Mouse (Mus musculus) embryonic facial prominence, embryonic 12.5 days (tissue): ENCODE measurements around the gene Taf9. TPM values are rescaled to one million over a fixed set of nuclear protein-coding genes. Genes with fewer than 3 reads are reported as not detected.
A peak's percentile ranks its signal among the peaks of the same experiment; 100 is the strongest.

ENCODE experiments used
- ATAC-seq: fragments of 200-750 bp; cut with Nextera tagmentation; 2 replicates; pipeline ENCODE4 v1.8.0; 2017; ENCODE audit not compliant: insufficient number of reproducible peaks, insufficient read depth, low FRiP score, low TSS enrichment
- H3K27ac ChIP-seq: fragments of 300-500 bp; sonication (generic); 2 replicates; pipeline ENCODE4 v1.5.1; 2016; ENCODE audit warnings: mild to moderate bottlenecking
- H3K27me3 ChIP-seq: fragments of 300-500 bp; sonication (generic); 2 replicates; pipeline ENCODE4 v1.6.1; 2016; ENCODE audit warnings: mild to moderate bottlenecking, moderate library complexity
- H3K36me3 ChIP-seq: fragments of 300-500 bp; sonication (generic); 2 replicates; pipeline ENCODE4 v1.6.1; 2016; ENCODE audit warnings: mild to moderate bottlenecking
- H3K4me1 ChIP-seq: fragments of 300-500 bp; sonication (generic); 2 replicates; pipeline ENCODE4 v1.6.1; 2016
- H3K4me2 ChIP-seq: fragments of 300-500 bp; sonication (generic); replicated peaks from 2 replicates; pipeline ENCODE4 v1.6.1; 2016; ENCODE audit warnings: mild to moderate bottlenecking, moderate library complexity
- H3K4me3 ChIP-seq: fragments of 300-500 bp; sonication (generic); 2 replicates; pipeline ENCODE4 v1.5.1; 2016; ENCODE audit warnings: mild to moderate bottlenecking
- H3K9ac ChIP-seq: fragments of 300-500 bp; sonication (generic); 2 replicates; pipeline ENCODE4 v1.6.1; 2016; ENCODE audit warnings: mild to moderate bottlenecking, moderate library complexity
- H3K9me3 ChIP-seq: fragments of 300-500 bp; sonication (generic); 2 replicates; pipeline ENCODE4 v1.6.1; 2016; ENCODE audit warnings: mild to moderate bottlenecking, moderate library complexity
- whole genome bisulfite sequencing: fragments of 180-500 bp; shearing (Covaris S2); methylation state at CpG from one replicate; pipeline ENCODE4 v1.1.7; 2016; 5-methylcytosine and 5-hydroxymethylcytosine counted together
- polyA plus RNA-seq: library from polyadenylated mRNA; unstranded; fragments of >200 nt; fragmentation: Nextera tagmentation; extraction: Ambion mirVana; gene quantifications from 2 replicates; pipeline ENCODE4 v1.2.1, GENCODE M21; 2016

Gene Taf9
- polyA plus RNA-seq: 17.3 and 19.7 TPM in 2 replicates

DNA sequence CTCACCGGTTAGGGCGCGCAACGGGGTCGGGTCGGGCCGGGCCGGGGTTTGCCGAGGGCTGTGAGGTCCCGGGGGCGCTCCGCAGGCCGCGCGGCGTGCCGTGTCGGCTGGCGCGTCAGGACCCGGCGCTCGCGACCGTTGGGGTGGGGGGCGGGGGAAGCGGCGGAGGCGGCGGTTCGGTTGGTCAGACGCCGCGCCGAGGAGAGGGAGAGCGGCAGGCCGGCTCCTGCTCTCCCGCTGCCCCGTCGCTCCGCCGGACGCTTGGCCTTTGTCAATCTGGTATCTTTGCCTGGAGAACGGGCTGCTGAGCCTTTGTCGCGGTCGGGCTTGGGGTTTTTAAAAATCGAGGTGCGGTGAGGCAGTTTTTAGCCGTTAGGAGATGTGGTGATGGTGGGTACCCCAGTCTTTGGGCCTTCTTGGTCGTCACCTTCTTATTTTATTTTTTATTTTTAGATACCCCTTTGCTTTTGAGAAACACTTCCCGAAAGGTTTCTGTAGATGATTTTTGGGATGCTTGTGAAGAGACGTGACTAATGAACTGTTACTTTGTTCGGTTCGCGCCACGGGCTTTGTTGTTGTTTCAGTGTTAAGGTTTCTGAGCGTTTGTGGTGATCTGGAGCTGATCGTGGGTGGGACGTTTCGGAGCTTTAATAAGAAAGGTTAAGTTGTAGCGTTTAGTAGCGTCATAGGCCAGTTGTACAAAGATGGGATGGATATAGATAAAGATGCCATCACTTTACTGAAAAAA, at the start of gene Taf9:
TSS of gene Taf9 (plus strand) at position 141 of the 748 bp plus-strand sequence.
- no peak; the same call in 1 of the 2 replicates for ATAC-seq
- Histone ChIP-seq H3K4me1 (peaks cover 7% of the 10 kb centered on the region), H3K9me3 (no peaks in the 10 kb centered on the region), H3K27me3 (no peaks in the 10 kb centered on the region), H3K36me3 (peaks cover 9% of the 10 kb centered on the region; the same call in 1 of the 2 replicates), H3K27ac (peak within 1 kb of the TSS; percentile 90), H3K9ac (peak within 1 kb of the TSS; percentile 94), H3K4me2 (peak within 1 kb of the TSS; percentile 89), H3K4me3 (peak within 1 kb of the TSS; percentile 88)
- WGBS: under 1% methylated on average over 62 of the region's 63 CpGs

DNA sequence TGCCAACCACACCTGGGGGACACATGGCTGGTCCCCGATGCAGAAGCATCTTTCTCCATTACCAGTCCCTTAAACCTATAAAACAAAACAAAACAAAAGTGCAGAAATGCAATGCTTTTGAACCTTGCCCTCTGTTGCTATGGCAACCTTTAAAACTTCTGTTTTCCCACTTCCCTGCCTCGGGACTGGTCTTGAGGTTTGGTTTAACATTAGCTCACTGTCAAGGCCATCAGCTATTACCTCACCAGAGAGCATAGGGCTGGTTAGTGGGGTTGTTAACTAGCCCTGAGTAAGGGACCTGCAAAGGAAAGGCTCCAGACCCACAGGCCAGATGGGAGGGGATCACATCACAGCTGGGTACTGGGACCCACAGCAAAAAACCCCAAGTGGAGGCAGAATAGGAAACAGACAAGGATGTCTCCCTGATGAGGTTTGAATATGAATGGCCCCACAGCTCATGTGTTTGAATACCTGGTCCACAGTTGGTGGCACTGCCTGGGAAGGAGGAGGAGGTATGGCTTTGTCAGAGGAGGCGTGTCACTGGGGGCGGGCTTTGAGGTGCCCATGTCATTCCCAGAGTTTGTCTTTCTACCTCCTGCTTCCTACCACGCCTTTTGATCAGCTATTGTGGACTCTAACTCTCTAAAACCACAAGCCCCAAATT, 49.0 kb upstream of the Taf9 start:
- WGBS: 64% methylated on average over 5 of the region's 5 CpGs
- no peak for ATAC-seq
- no peaks in the 10 kb centered on the region for H3K4me1 ChIP-seq
- no peak overlapping the region for H3K4me3 ChIP-seq
- no peaks in the 10 kb centered on the region for H3K9me3 ChIP-seq
- no peak overlapping the region for H3K4me2 ChIP-seq
- H3K27me3 ChIP-seq: no peaks in the 10 kb centered on the region
- no peak overlapping the region for H3K27ac ChIP-seq
- H3K9ac ChIP-seq: no peak overlapping the region
- no peaks in the 10 kb centered on the region for H3K36me3 ChIP-seq

DNA sequence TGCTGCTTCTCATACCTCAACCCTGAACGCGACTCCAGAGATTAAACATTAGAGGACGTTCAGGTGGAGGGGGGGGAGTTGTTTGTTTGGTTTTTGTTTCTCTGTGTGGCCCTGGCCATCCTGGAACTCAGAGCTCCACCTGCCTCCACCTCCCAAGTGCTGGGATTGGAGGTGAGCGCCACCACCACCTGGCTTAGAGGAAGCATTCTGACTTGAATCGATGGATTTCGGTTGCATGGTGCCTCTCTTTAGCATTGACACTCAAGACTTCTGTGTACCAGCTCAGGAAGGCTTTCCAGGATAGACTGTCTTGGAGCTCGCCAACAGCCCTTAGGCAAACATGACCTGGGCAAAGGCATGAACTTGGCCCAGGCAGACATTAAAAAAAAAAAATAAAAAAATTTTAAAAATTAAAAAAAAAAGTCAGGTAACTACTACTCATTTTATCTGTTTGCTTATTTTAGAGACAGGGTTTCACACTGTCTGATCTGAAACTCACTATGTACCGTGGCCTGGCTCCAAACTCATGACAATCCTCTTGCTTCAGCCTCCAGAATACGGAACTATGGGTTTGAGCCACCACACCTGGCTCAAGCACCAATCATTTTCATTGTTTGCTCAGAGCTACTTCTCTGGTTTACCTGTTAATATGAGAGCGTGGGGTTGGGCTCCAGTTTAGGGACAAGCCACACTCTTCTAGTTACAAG, 48.2 kb upstream of the Taf9 start:
- no peaks in the 10 kb centered on the region for H3K4me1 ChIP-seq
- H3K4me2 ChIP-seq: no peak overlapping the region
- no peaks in the 10 kb centered on the region for H3K27me3 ChIP-seq
- WGBS: 89% methylated on average over 10 of the region's 10 CpGs
- H3K4me3 ChIP-seq: no peak overlapping the region
- no peak overlapping the region for H3K27ac ChIP-seq
- H3K9me3 ChIP-seq: peaks cover 5% of the 10 kb centered on the region; the same call in 1 of the 2 replicates
- no peak for ATAC-seq
- H3K9ac ChIP-seq: no peak overlapping the region
- 0 out of 2 replicates have a peak, but pooled peaks cover 5% of the 10 kb centered on the region for H3K36me3 ChIP-seq

DNA sequence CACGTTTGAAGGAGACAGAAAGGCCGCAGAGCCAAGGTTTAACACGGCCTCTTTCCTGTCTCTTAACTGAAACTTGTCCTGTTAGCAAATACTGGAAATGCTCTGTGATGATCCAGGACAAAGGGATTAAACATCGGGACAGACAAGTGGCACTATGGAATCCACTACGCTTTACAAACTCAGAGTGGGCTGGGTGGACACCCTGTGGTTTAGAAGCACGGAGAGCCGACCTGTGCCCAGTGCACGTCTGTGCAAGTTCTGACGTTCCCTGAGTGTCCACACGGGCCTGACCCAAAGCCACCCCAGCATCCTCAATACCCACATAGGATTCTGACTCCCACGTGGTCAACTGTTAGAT, 47.7 kb upstream of the Taf9 start:
- Histone ChIP-seq H3K4me3 (no peak overlapping the region), H3K9me3 (peaks cover 5% of the 10 kb centered on the region; the same call in 1 of the 2 replicates), H3K27ac (no peak overlapping the region), H3K4me1 (no peaks in the 10 kb centered on the region), H3K27me3 (no peaks in the 10 kb centered on the region), H3K4me2 (no peak overlapping the region), H3K36me3 (0 out of 2 replicates have a peak, but pooled peaks cover 5% of the 10 kb centered on the region), H3K9ac (no peak overlapping the region)
- no peak for ATAC-seq
- WGBS: 89% methylated on average over 11 of the region's 11 CpGs

DNA sequence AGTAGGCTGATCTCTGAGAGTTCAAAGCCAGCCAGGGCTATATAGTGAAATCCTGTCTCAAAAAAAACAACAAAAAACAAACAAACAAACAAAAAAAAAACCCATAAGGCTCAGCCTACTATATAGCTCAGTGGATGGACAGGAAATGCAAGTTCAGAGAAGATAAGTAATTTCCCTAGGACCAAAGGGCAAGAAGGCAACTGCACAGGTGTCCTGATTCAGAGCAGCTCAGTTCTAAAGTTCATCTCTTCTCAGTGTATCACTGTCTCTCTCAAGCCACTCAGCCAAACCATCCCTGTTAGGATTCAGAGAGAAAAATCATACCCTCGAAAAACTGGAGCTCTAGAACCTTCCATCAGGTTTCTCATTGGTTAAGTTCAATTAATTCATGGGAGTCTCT, 45.5 kb upstream of the Taf9 start:
- Histone ChIP-seq H3K4me2 (no peak overlapping the region), H3K9me3 (peaks cover 5% of the 10 kb centered on the region; the same call in 1 of the 2 replicates), H3K4me1 (no peaks in the 10 kb centered on the region), H3K4me3 (no peak overlapping the region), H3K36me3 (0 out of 2 replicates have a peak, but pooled peaks cover 5% of the 10 kb centered on the region), H3K27ac (no peak overlapping the region), H3K27me3 (no peaks in the 10 kb centered on the region), H3K9ac (no peak overlapping the region)
- ATAC-seq: no peak
- WGBS: 77% methylated on average over 1 of the region's 1 CpGs

DNA sequence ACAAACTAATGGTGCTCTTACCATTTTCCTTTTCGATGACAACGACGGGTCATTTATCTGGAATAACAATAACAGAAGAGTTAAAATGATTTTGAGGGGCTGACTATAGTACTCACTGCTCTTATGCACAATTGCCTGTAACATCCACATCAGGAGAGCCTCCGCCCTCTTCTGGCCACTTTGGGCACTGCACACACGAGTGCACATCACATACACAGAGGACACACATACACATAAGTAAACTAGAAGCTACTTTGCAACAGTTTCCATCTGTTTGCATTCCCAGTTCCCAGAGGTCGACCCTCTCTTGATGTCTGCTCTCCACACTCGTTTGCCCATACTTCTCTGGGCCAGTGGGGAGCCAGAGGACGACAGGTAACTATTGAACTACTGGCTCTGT, 43.6 kb upstream of the Taf9 start:
- ATAC-seq: no peak
- no peak overlapping the region for H3K4me2 ChIP-seq
- H3K27me3 ChIP-seq: no peaks in the 10 kb centered on the region
- no peak overlapping the region for H3K27ac ChIP-seq
- peaks cover 11% of the 10 kb centered on the region; the same call in 1 of the 2 replicates for H3K36me3 ChIP-seq
- H3K4me1 ChIP-seq: no peaks in the 10 kb centered on the region
- H3K9me3 ChIP-seq: peaks cover 5% of the 10 kb centered on the region; the same call in 1 of the 2 replicates
- 89% methylated on average over 8 of the region's 8 CpGs for WGBS
- no peak overlapping the region for H3K4me3 ChIP-seq
- no peak overlapping the region for H3K9ac ChIP-seq

DNA sequence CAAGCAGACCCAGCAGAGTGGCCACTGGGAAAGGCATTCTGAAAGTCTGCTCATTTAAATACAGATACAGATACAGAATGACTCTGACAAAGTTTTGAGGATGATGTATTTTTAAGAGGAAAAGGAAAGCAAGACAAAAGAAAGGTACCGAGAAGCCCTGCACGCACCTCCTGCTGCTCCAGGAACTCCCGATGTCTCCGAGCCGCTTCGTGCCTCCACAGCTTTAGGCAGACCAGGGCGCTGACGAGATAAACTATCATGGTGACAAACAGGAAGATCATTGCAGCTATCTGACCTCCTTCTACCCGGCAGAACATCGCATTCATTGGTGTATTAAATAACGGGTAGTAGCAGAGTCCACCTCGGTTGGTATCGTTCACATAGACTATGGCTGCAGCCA, 40.1 kb upstream of the Taf9 start:
- WGBS: 94% methylated on average over 13 of the region's 13 CpGs
- Histone ChIP-seq H3K4me1 (no peaks in the 10 kb centered on the region), H3K36me3 (peaks cover 11% of the 10 kb centered on the region; the same call in 1 of the 2 replicates), H3K9me3 (peaks cover 5% of the 10 kb centered on the region; the same call in 1 of the 2 replicates), H3K27me3 (peaks cover 3% of the 10 kb centered on the region), H3K4me3 (no peak overlapping the region), H3K9ac (no peak overlapping the region), H3K4me2 (no peak overlapping the region), H3K27ac (no peak overlapping the region)
- ATAC-seq: no peak

DNA sequence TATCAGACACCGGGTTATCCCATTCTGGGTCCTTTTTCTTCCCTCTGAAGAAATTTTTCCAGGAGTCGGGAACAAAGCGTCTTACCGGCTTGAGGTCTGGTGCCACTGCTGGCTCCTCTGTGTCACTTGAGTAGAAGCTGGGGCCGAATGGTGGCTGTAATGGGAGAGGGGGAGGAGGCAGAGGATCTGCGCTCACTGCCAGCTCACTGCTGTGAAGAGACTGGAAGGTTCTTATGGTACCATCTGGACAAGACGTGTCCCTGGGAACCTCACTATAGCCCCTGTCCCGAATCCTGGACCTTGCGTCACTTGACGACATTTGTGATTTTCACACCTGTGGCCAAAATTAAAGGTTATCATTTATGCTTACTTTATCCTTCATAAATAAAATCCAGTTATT, 39.1 kb upstream of the Taf9 start:
- Histone ChIP-seq H3K27me3 (peaks cover 11% of the 10 kb centered on the region), H3K4me1 (0 out of 2 replicates have a peak, but pooled peaks cover 5% of the 10 kb centered on the region), H3K9me3 (peaks cover 5% of the 10 kb centered on the region; the same call in 1 of the 2 replicates), H3K36me3 (peaks cover 11% of the 10 kb centered on the region; the same call in 1 of the 2 replicates), H3K4me2 (no peak overlapping the region), H3K27ac (no peak overlapping the region), H3K9ac (no peak overlapping the region), H3K4me3 (no peak overlapping the region)
- 91% methylated on average over 10 of the region's 10 CpGs for WGBS
- ATAC-seq: no peak

DNA sequence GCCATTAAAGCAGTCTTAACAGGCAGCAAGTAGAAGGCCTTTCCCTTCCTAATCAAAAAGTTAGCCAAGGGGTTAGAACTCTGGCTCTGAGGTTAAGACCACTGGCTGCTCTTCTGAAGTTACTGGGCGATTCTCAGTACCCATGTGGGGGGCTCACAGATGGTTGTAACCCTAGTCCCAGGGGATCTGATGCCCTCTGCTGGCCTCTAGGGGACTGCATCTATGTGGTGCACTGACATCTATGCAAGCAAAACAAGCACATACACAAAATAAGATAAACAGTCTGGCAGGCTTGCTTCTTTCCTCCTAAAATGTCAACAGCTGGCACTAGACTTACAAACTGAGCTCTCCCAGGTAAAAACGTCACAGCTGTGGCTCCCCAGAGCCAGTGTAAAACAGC, 38.5 kb upstream of the Taf9 start:
- Histone ChIP-seq H3K36me3 (peaks cover 11% of the 10 kb centered on the region), H3K4me3 (no peak overlapping the region), H3K27ac (no peak overlapping the region), H3K4me2 (no peak overlapping the region), H3K9me3 (peaks cover 1% of the 10 kb centered on the region; the same call in 1 of the 2 replicates), H3K9ac (no peak overlapping the region), H3K27me3 (peaks cover 16% of the 10 kb centered on the region), H3K4me1 (0 out of 2 replicates have a peak, but pooled peaks cover 5% of the 10 kb centered on the region)
- no peak for ATAC-seq
- WGBS: 46% methylated on average over 2 of the region's 2 CpGs

DNA sequence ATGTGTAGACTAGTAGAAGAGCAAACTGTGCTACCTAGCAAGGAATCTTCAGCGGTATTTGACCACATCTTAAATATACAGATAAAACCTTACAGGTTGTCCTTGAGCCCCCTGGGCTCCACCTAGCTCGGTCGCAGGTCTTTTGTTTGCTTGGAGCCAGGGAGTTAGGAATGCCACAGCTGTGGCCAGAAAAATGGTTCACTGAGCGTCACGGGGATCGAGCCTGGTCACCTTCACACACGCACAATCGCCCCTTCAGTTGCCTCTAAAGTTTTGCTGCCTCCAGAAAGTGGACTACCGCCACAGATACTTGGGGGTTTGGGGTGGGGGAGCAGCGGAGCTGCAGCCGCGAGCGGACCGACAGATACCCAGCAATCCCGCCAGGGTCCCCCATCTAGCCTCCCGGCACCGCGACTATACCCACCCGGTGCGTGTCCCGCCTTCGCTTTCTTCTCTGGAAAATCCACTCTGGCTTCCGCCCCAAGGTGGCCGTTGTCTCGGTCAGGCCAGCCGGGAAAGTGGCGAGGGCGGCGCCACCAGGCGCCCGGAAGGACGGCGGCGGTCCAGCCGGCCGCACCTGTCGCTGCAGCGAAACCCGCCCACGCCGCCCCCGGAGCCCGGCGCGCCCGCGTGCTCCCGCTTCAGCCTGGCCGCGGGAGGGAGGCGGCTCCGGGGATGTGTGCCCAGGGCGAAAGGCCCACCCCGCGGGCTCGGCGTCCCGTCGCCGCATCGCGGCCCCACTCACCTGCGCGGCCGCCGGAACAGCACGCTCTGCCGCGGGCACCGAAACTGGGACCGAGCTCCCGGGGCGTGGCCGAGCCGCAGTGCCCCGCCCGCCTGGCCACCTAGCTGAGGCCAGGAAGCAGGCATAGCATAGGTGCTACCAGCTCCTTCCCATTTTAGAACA, 34.9 kb upstream of the Taf9 start, which contains the start of gene Marveld2:
TSS of gene Marveld2 (minus strand) at position 791 of the 907 bp plus-strand sequence.
- ATAC-seq: no peak
- H3K4me2 ChIP-seq: peak within 1 kb of the TSS; percentile 94
- WGBS: 3% methylated on average over 75 of the region's 77 CpGs
- H3K9ac ChIP-seq: peak within 1 kb of the TSS; percentile 58
- H3K36me3 ChIP-seq: peaks cover 26% of the 10 kb centered on the region
- peak within 1 kb of the TSS; percentile 55 for H3K4me3 ChIP-seq
- H3K27ac ChIP-seq: no peak within 1 kb of the TSS
- peaks cover 16% of the 10 kb centered on the region for H3K27me3 ChIP-seq
- 0 out of 2 replicates have a peak, but pooled peaks cover 5% of the 10 kb centered on the region for H3K4me1 ChIP-seq
- H3K9me3 ChIP-seq: no peaks in the 10 kb centered on the region
